Mouse (Mus musculus): ENCODE results near the gene Gm136. TPM values are rescaled to one million over a fixed set of nuclear protein-coding genes. Genes with fewer than 3 reads are reported as not detected.
"Not testable (repeated sequence)": the region's sequence is repeated elsewhere in the genome, so short reads cannot be mapped to it uniquely, and the experiment has no call there.

Gm136 gene
- polyA plus RNA-seq, 1 experiment from 2014 or later, result not detected

- peak; percentile 96 for ATAC-seq (ENCODE audit: low FRiP score, low TSS enrichment)
- Histone ChIP-seq H3K27me3 (ENCODE audit: control insufficient read depth, insufficient read depth, low read length) (no peaks in the 10 kb centered on the region), H3K9me3 (ENCODE audit: control insufficient read depth, low read length) (no peaks in the 10 kb centered on the region), H3K36me3 (ENCODE audit: control insufficient read depth, insufficient read depth, low read length) (no peaks in the 10 kb centered on the region), H3K9ac (ENCODE audit: low read depth, low read length) (peak within 1 kb of the TSS; percentile 66), H3K4me3 (ENCODE audit: low read length) (peak within 1 kb of the TSS; percentile 61), H3K27ac (ENCODE audit: low read depth, low read length) (peak within 1 kb of the TSS; percentile 30; the same call in 1 of the 2 replicates), H3K4me1 (ENCODE audit: control insufficient read depth, insufficient read depth, low read length) (no peaks in the 10 kb centered on the region), H3K4me2 (replicated peaks; ENCODE audit: low read depth, low read length) (peak within 1 kb of the TSS; percentile 54)
- 7% methylated on average over 40 of the region's 40 CpGs for WGBS
Observed at GRCm38 (mm10) chr4:34777677-34778527, 21.8 kb upstream of the Gm136 start, which contains the start of gene Smim8. TSS of gene Smim8 (minus strand) at chr4:34778423.

GRCm38 (mm10) chr4:34771652-34772371 is 15.7 kb upstream of the Gm136 start:
- no peaks in the 10 kb centered on the region; the same call in 1 of the 2 replicates for H3K36me3 ChIP-seq (ENCODE audit: control insufficient read depth, insufficient read depth, low read length)
- H3K4me2 ChIP-seq (replicated peaks; ENCODE audit: low read depth, low read length), result no peak overlapping the region
- WGBS, result 12% methylated on average over 8 of the region's 8 CpGs
- no peaks in the 10 kb centered on the region for H3K9me3 ChIP-seq (ENCODE audit: control insufficient read depth, low read length)
- no peaks in the 10 kb centered on the region for H3K4me1 ChIP-seq (ENCODE audit: control insufficient read depth, insufficient read depth, low read length)
- no peak overlapping the region for H3K9ac ChIP-seq (ENCODE audit: low read depth, low read length)
- H3K27me3 ChIP-seq (ENCODE audit: control insufficient read depth, insufficient read depth, low read length), result no peaks in the 10 kb centered on the region
- H3K27ac ChIP-seq (ENCODE audit: low read depth, low read length), result no peak overlapping the region
- ATAC-seq (ENCODE audit: low FRiP score, low TSS enrichment), result no peak
- H3K4me3 ChIP-seq (ENCODE audit: low read length), result no peak overlapping the region

GRCm38 (mm10) chr4:34749236-34749635 is 6.8 kb downstream of the Gm136 start:
- no peak overlapping the region for H3K4me3 ChIP-seq (ENCODE audit: low read length)
- WGBS, result 42% methylated on average over 6 of the region's 6 CpGs
- H3K27ac ChIP-seq (ENCODE audit: low read depth, low read length), result no peak overlapping the region

GRCm38 (mm10) chr4:34734461-34734860 is 21.6 kb downstream of the Gm136 start:
- Histone ChIP-seq H3K4me1 (ENCODE audit: control insufficient read depth, insufficient read depth, low read length) (peaks cover 2% of the 10 kb centered on the region; the same call in 1 of the 2 replicates), H3K4me3 (ENCODE audit: low read length) (no peak overlapping the region), H3K9ac (ENCODE audit: low read depth, low read length) (no peak overlapping the region), H3K27ac (ENCODE audit: low read depth, low read length) (no peak overlapping the region), H3K36me3 (ENCODE audit: control insufficient read depth, insufficient read depth, low read length) (no peaks in the 10 kb centered on the region), H3K9me3 (ENCODE audit: control insufficient read depth, low read length) (no peaks in the 10 kb centered on the region), H3K27me3 (ENCODE audit: control insufficient read depth, insufficient read depth, low read length) (peaks cover 5% of the 10 kb centered on the region; the same call in 1 of the 2 replicates), H3K4me2 (replicated peaks; ENCODE audit: low read depth, low read length) (no peak overlapping the region)
- WGBS, result 76% methylated on average over 3 of the region's 3 CpGs
- ATAC-seq (ENCODE audit: low FRiP score, low TSS enrichment), result no peak

More at GRCm38 (mm10) chr4:34749236-34749635, 6.8 kb downstream of the Gm136 start:
- no peak overlapping the region for H3K4me2 ChIP-seq (replicated peaks; ENCODE audit: low read depth, low read length)
- H3K4me1 ChIP-seq (ENCODE audit: control insufficient read depth, insufficient read depth, low read length), result no peaks in the 10 kb centered on the region
- no peak for ATAC-seq (ENCODE audit: low FRiP score, low TSS enrichment)
- H3K9me3 ChIP-seq (ENCODE audit: control insufficient read depth, low read length), result no peaks in the 10 kb centered on the region
- no peak overlapping the region for H3K9ac ChIP-seq (ENCODE audit: low read depth, low read length)
- H3K27me3 ChIP-seq (ENCODE audit: control insufficient read depth, insufficient read depth, low read length), result no peaks in the 10 kb centered on the region
- no peaks in the 10 kb centered on the region for H3K36me3 ChIP-seq (ENCODE audit: control insufficient read depth, insufficient read depth, low read length)

- not testable (repeated sequence) for H3K4me3 ChIP-seq (ENCODE audit: low read length); H3K9me3 ChIP-seq (ENCODE audit: control insufficient read depth, low read length); H3K27ac ChIP-seq (ENCODE audit: low read depth, low read length); H3K4me1 ChIP-seq (ENCODE audit: control insufficient read depth, insufficient read depth, low read length); H3K4me2 ChIP-seq (replicated peaks; ENCODE audit: low read depth, low read length); H3K36me3 ChIP-seq (ENCODE audit: control insufficient read depth, insufficient read depth, low read length); H3K27me3 ChIP-seq (ENCODE audit: control insufficient read depth, insufficient read depth, low read length); H3K9ac ChIP-seq (ENCODE audit: low read depth, low read length); ATAC-seq (ENCODE audit: low FRiP score, low TSS enrichment)
- WGBS, result 33% methylated on average over 2 of the region's 2 CpGs
Observed at GRCm38 (mm10) chr4:34733415-34733814, 22.6 kb downstream of the Gm136 start.

- Histone ChIP-seq H3K27me3 (ENCODE audit: control insufficient read depth, insufficient read depth, low read length) (peaks cover 5% of the 10 kb centered on the region; the same call in 1 of the 2 replicates), H3K9ac (ENCODE audit: low read depth, low read length) (peak within 1 kb of the TSS; percentile 44), H3K36me3 (ENCODE audit: control insufficient read depth, insufficient read depth, low read length) (no peaks in the 10 kb centered on the region), H3K4me1 (ENCODE audit: control insufficient read depth, insufficient read depth, low read length) (peaks cover 2% of the 10 kb centered on the region; the same call in 1 of the 2 replicates), H3K4me3 (ENCODE audit: low read length) (peak within 1 kb of the TSS; percentile 52), H3K4me2 (replicated peaks; ENCODE audit: low read depth, low read length) (peak within 1 kb of the TSS; percentile 84), H3K27ac (ENCODE audit: low read depth, low read length) (no peak within 1 kb of the TSS), H3K9me3 (ENCODE audit: control insufficient read depth, low read length) (no peaks in the 10 kb centered on the region)
- peak; percentile 98 for ATAC-seq (ENCODE audit: low FRiP score, low TSS enrichment)
- WGBS, result under 1% methylated on average over 38 of the region's 38 CpGs
Observed at GRCm38 (mm10) chr4:34729851-34730341, 26.2 kb downstream of the Gm136 start, which contains the start of gene Cfap206. TSS of gene Cfap206 (minus strand) at chr4:34730206.

- H3K4me1 ChIP-seq (ENCODE audit: control insufficient read depth, insufficient read depth, low read length); H3K27me3 ChIP-seq (ENCODE audit: control insufficient read depth, insufficient read depth, low read length); H3K9ac ChIP-seq (ENCODE audit: low read depth, low read length); H3K4me3 ChIP-seq (ENCODE audit: low read length); H3K4me2 ChIP-seq (replicated peaks; ENCODE audit: low read depth, low read length); ATAC-seq (ENCODE audit: low FRiP score, low TSS enrichment); H3K27ac ChIP-seq (ENCODE audit: low read depth, low read length); H3K36me3 ChIP-seq (ENCODE audit: control insufficient read depth, insufficient read depth, low read length); H3K9me3 ChIP-seq (ENCODE audit: control insufficient read depth, low read length): not testable (repeated sequence)
- WGBS, result 96% methylated on average over 3 of the region's 3 CpGs
Observed at GRCm38 (mm10) chr4:34725710-34726109, 30.4 kb downstream of the Gm136 start.

GRCm38 (mm10) chr4:34724306-34724705 is 31.8 kb downstream of the Gm136 start:
- Histone ChIP-seq H3K4me2 (replicated peaks; ENCODE audit: low read depth, low read length) (no peak overlapping the region), H3K27me3 (ENCODE audit: control insufficient read depth, insufficient read depth, low read length) (no peaks in the 10 kb centered on the region), H3K36me3 (ENCODE audit: control insufficient read depth, insufficient read depth, low read length) (no peaks in the 10 kb centered on the region), H3K27ac (ENCODE audit: low read depth, low read length) (no peak overlapping the region), H3K9me3 (ENCODE audit: control insufficient read depth, low read length) (peaks cover 4% of the 10 kb centered on the region), H3K4me1 (ENCODE audit: control insufficient read depth, insufficient read depth, low read length) (no peaks in the 10 kb centered on the region), H3K9ac (ENCODE audit: low read depth, low read length) (no peak overlapping the region), H3K4me3 (ENCODE audit: low read length) (no peak overlapping the region)
- no peak for ATAC-seq (ENCODE audit: low FRiP score, low TSS enrichment)
- 62% methylated on average over 4 of the region's 4 CpGs for WGBS

Measured in kidney, embryonic 14.5 days (tissue).